Mouse (Mus musculus) CH12.LX (cell line): ENCODE measurements at regions not wholly inside any gene's neighbourhood (a gene's known extent, or its start where the extent isn't known, plus 50 kb on each side); places are given as distances from the start of the nearest gene placed in this dataset.

Source experiments
- DNase-seq: peaks from one replicate; pipeline ENCODE4 v3.0.0-alpha.2; 2013; ENCODE audit errors: extremely low read depth
- H3K27ac ChIP-seq: 2 replicates; pipeline ENCODE4 v1.5.1; 2012; ENCODE audit warnings: low read depth, mild to moderate bottlenecking, control low read depth, moderate library complexity; ENCODE audit not compliant: insufficient read depth
- H3K27me3 ChIP-seq: replicated peaks from 2 replicates; pipeline ENCODE3; 2012; ENCODE audit warnings: inconsistent platforms
- H3K36me3 ChIP-seq, 2 experiments: replicated peaks in 1 of 2; 2 replicates each; pipeline versions ENCODE3 to v1.6.1; 2012; ENCODE audit warnings: inconsistent platforms in 1 of 2, low read length in 1 of 2, mild to moderate bottlenecking in 1 of 2, mixed read lengths in 1 of 2, moderate library complexity in 1 of 2; ENCODE audit not compliant: control insufficient read depth in 1 of 2, insufficient read depth in 1 of 2
- H3K4me1 ChIP-seq, 2 experiments: 2 replicates each; pipeline ENCODE4 v1.6.1; 2012; ENCODE audit warnings: inconsistent platforms in 1 of 2, moderate library complexity in 1 of 2; ENCODE audit not compliant: insufficient read depth in 2 of 2, control insufficient read depth in 1 of 2
- H3K4me2 ChIP-seq: 2 replicates; pipeline ENCODE4 v1.6.1; 2012; ENCODE audit warnings: low read depth, mild to moderate bottlenecking, control low read depth; ENCODE audit not compliant: poor library complexity, insufficient read depth, severe bottlenecking
- H3K4me3 ChIP-seq, 3 experiments: fragments of 150-350 bp in 1 of 3; sonication (generic) in 1 of 3; replicated peaks in 1 of 3; 2 replicates each; pipeline versions ENCODE3 to v1.5.1; 2011 to 2012; ENCODE audit warnings: low read depth in 2 of 3, low read length in 2 of 3, mild to moderate bottlenecking in 2 of 3, moderate library complexity in 2 of 3, control low read depth in 1 of 3, improper control_type of control experiment in 1 of 3, inconsistent platforms in 1 of 3, mixed read lengths in 1 of 3; ENCODE audit not compliant: poor library complexity in 1 of 3
- H3K79me2 ChIP-seq: replicated peaks from 2 replicates; pipeline ENCODE4 v1.6.1; 2012; ENCODE audit warnings: mild to moderate bottlenecking, moderate library complexity; ENCODE audit not compliant: control insufficient read depth, poor library complexity, insufficient read depth, severe bottlenecking; ENCODE audit errors: extremely low read depth
- H3K9ac ChIP-seq: 2 replicates; pipeline ENCODE4 v1.6.1; 2012; ENCODE audit warnings: low read depth, mild to moderate bottlenecking, control low read depth, moderate library complexity; ENCODE audit not compliant: insufficient read depth
- H3K9me3 ChIP-seq: replicated peaks from 2 replicates; pipeline ENCODE3; 2012; ENCODE audit warnings: low read length, inconsistent platforms, mixed read lengths
- BHLHE40 ChIP-seq: IDR thresholded peaks from 2 replicates; pipeline ENCODE4 v1.6.1; 2011; ENCODE audit warnings: mild to moderate bottlenecking, low read depth, low read length, improper control_type of control experiment
- CHD2 ChIP-seq: IDR thresholded peaks from 2 replicates; pipeline ENCODE4 v1.6.1; 2011; ENCODE audit warnings: low read length, improper control_type of control experiment
- CTCF ChIP-seq, 2 experiments: IDR thresholded peaks in 1 of 2; conservative IDR thresholded peaks in 1 of 2; 2 replicates each; pipeline ENCODE4 v1.5.1; 2011 to 2012; ENCODE audit warnings: low read depth in 2 of 2, low read length in 2 of 2, improper control_type of control experiment in 1 of 2, inconsistent platforms in 1 of 2, mild to moderate bottlenecking in 1 of 2, moderate library complexity in 1 of 2
- E2F4 ChIP-seq: IDR thresholded peaks from 2 replicates; pipeline ENCODE4 v1.6.1; 2011; ENCODE audit warnings: low read depth, low read length, improper control_type of control experiment; ENCODE audit not compliant: insufficient replicate concordance
- ELF1 ChIP-seq: IDR thresholded peaks from 2 replicates; pipeline ENCODE4 v1.6.1; 2014; ENCODE audit warnings: low read depth, mild to moderate bottlenecking, inconsistent platforms, low read length, improper control_type of control experiment
- GABPA ChIP-seq: IDR thresholded peaks from 2 replicates; pipeline ENCODE4 v1.6.1; 2012; ENCODE audit warnings: low read depth, low read length, improper control_type of control experiment, inconsistent platforms; ENCODE audit not compliant: insufficient replicate concordance
- HCFC1 ChIP-seq: IDR thresholded peaks from 2 replicates; pipeline ENCODE4 v1.6.1; 2012; ENCODE audit warnings: low read depth, mild to moderate bottlenecking, inconsistent platforms, low read length, improper control_type of control experiment
- IRF4 ChIP-seq: IDR thresholded peaks from 2 replicates; pipeline ENCODE4 v1.6.1; 2014; ENCODE audit warnings: low read depth, mild to moderate bottlenecking, inconsistent platforms, low read length, improper control_type of control experiment
- JUN ChIP-seq: IDR thresholded peaks from 2 replicates; pipeline ENCODE4 v1.6.1; 2011; ENCODE audit warnings: low read depth, mild to moderate bottlenecking, low read length, improper control_type of control experiment, moderate library complexity; ENCODE audit not compliant: insufficient read depth
- JUND ChIP-seq: conservative IDR thresholded peaks from 2 replicates; pipeline ENCODE4 v1.6.1; 2011; ENCODE audit warnings: low read depth, low read length, improper control_type of control experiment
- MAFK ChIP-seq: IDR thresholded peaks from 2 replicates; pipeline ENCODE4 v1.6.1; 2011; ENCODE audit warnings: low read length, improper control_type of control experiment; ENCODE audit not compliant: insufficient replicate concordance
- MAX ChIP-seq: IDR thresholded peaks from 2 replicates; pipeline ENCODE4 v1.6.1; 2011; ENCODE audit warnings: low read length, improper control_type of control experiment
- MXI1 ChIP-seq: IDR thresholded peaks from 2 replicates; pipeline ENCODE4 v1.6.1; 2011; ENCODE audit warnings: mild to moderate bottlenecking, low read depth, low read length, improper control_type of control experiment
- POLR2A ChIP-seq: IDR thresholded peaks from 2 replicates; pipeline ENCODE4 v1.6.1; 2011; ENCODE audit warnings: low read depth, mild to moderate bottlenecking, improper control_type of control experiment, low read length
- POLR2AphosphoS2 ChIP-seq: IDR thresholded peaks from 2 replicates; pipeline ENCODE4 v1.6.1; 2011; ENCODE audit warnings: low read depth, low read length, improper control_type of control experiment
- RCOR1 ChIP-seq: conservative IDR thresholded peaks from 2 replicates; pipeline ENCODE4 v1.6.1; 2012; ENCODE audit warnings: low read depth, mild to moderate bottlenecking, inconsistent platforms, low read length, improper control_type of control experiment
- SIN3A ChIP-seq: IDR thresholded peaks from 2 replicates; pipeline ENCODE4 v1.6.1; 2012; ENCODE audit warnings: low read length, improper control_type of control experiment, inconsistent platforms
- SMC3 ChIP-seq: IDR thresholded peaks from 2 replicates; pipeline ENCODE4 v1.6.1; 2011; ENCODE audit warnings: low read depth, low read length, improper control_type of control experiment
- TBP ChIP-seq: conservative IDR thresholded peaks from 2 replicates; pipeline ENCODE4 v1.6.1; 2011; ENCODE audit warnings: low read depth, low read length, improper control_type of control experiment
- TCF12 ChIP-seq: IDR thresholded peaks from 2 replicates; pipeline ENCODE4 v1.6.1; 2014; ENCODE audit warnings: low read depth, mild to moderate bottlenecking, inconsistent platforms, low read length, improper control_type of control experiment
- UBTF ChIP-seq: IDR thresholded peaks from 2 replicates; pipeline ENCODE4 v1.6.1; 2012; ENCODE audit warnings: low read depth, mild to moderate bottlenecking, inconsistent platforms, low read length, improper control_type of control experiment, moderate library complexity
- USF1 ChIP-seq: IDR thresholded peaks from 2 replicates; pipeline ENCODE4 v1.6.1; 2014; ENCODE audit warnings: low read depth, mild to moderate bottlenecking, inconsistent platforms, low read length, improper control_type of control experiment
- USF2 ChIP-seq: conservative IDR thresholded peaks from 2 replicates; pipeline ENCODE4 v1.6.1; 2011; ENCODE audit warnings: low read depth, low read length, improper control_type of control experiment
- ZC3H11A ChIP-seq: IDR thresholded peaks from 2 replicates; pipeline ENCODE4 v1.6.1; 2012; ENCODE audit warnings: low read depth, mild to moderate bottlenecking, inconsistent platforms, low read length, improper control_type of control experiment
- ZNF384 ChIP-seq: IDR thresholded peaks from 2 replicates; pipeline ENCODE4 v1.6.1; 2012; ENCODE audit warnings: low read depth, low read length, improper control_type of control experiment, inconsistent platforms
- dilution Hi-C: fragments of 300-500 bp; cut with MboI; formaldehyde crosslinking; loops from 2 replicates; pipeline ENCODE4 v1.14.3; 2020; ENCODE audit warnings: low sequenced_read_pairs; ENCODE audit not compliant: extremely low pct_unique_long_range_greater_than_20kb, extremely low pct_ligation_motif_present
- in situ Hi-C: fragments of 300-500 bp; cut with MboI; formaldehyde crosslinking; loops from 3 replicates; pipeline ENCODE4 v1.14.3; 2019; ENCODE audit warnings: low sequenced_read_pairs, low pct_ligation_motif_present, low pct_unique_long_range_greater_than_20kb, mixed read lengths

DNA sequence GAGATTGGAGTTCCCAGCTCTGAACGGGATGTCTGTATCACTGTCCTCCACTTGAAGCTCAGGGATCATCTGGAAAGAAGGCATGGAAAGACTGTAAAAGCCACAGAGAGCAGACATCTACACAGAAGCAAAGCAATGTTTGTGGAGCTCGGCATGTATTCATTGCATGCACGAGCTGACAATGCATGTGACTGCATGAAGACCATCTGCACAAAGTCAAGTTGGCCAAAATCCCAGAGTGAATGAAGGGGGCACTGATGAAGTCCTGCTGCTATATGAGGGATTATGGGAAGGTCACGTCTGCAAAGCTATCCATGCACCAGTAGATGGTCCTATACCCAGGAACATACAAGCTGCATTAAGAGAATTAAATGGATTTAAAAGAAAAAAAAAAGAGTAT, 317.6 kb upstream of the Sox9 start:
- H3K4me3 ChIP-seq, result no peak overlapping the region
- in situ Hi-C loops, result no loop called here
- dilution Hi-C loops, result no loop called here

DNA sequence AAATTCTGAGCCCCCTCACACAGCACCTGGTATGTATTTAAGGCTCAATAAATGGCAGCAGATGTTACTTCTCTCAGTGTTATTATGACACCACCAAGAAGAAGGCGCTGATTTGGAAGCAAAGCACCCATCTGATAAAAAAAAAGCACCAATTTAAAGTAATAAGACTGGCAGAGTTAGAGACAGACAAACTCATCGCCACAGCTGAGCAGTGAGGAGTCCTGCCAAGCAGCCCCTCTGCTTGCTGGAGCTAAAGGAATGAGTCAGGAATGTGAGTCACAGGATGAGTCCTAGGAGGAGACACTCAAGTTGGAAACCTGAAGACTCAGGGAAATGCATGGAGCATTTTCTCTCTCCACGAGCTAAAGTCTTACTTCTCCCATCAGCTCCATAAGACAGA, 311.7 kb upstream of the Sox9 start:
- TF ChIP-seq SIN3A, result no peak
- TF ChIP-seq ZC3H11A, result no peak
- TF ChIP-seq POLR2AphosphoS2, result no peak
- TF ChIP-seq CHD2, result no peak
- TF ChIP-seq GABPA, result no peak
- no peak for TF ChIP-seq JUN
- no peak for TF ChIP-seq UBTF
- TF ChIP-seq MAX, result no peak
- no peak for TF ChIP-seq TBP
- TF ChIP-seq HCFC1, result no peak
- TF ChIP-seq ZNF384, result no peak
- no peak for TF ChIP-seq RCOR1
- TF ChIP-seq MAFK, result no peak
- Histone ChIP-seq H3K4me3 (no peak overlapping the region), H3K36me3 (no peaks in the 10 kb centered on the region), H3K79me2 (no peaks in the 10 kb centered on the region), H3K4me2 (no peak overlapping the region), H3K9me3 (peaks cover 77% of the 10 kb centered on the region), H3K27ac (no peak overlapping the region), H3K27me3 (no peaks in the 10 kb centered on the region), H3K9ac (no peak overlapping the region), H3K4me1 (no peaks in the 10 kb centered on the region)
- in situ Hi-C loops (no loop called here), dilution Hi-C loops (no loop called here)
- no peak for DNase-seq

More for the DNA sequence above, 317.6 kb upstream of the Sox9 start:
- TF ChIP-seq E2F4 (no peak), IRF4 (no peak), CTCF (conservative IDR thresholded peaks at IDR 0.05 in 1 of 2, IDR thresholded peaks at IDR 0.05 in 1 of 2; ENCODE audit: low read depth in 2 of 2, low read length in 2 of 2) (no peak), USF1 (no peak), TBP (no peak), POLR2A (no peak), ELF1 (no peak), MXI1 (no peak), SMC3 (no peak), ZC3H11A (no peak), BHLHE40 (no peak), JUND (no peak), POLR2AphosphoS2 (no peak), TCF12 (no peak), ZNF384 (no peak), USF2 (no peak)
- TF ChIP-seq, all 38 proteins: peak for 0
- H3K9me3 ChIP-seq, result peaks cover 79% of the 10 kb centered on the region
- H3K9ac ChIP-seq, result no peak overlapping the region
- no peak overlapping the region for H3K27ac ChIP-seq
- no peaks in the 10 kb centered on the region for H3K27me3 ChIP-seq
- no peak for DNase-seq
- H3K4me1 ChIP-seq, result no peaks in the 10 kb centered on the region
- no peaks in the 10 kb centered on the region for H3K36me3 ChIP-seq
- H3K79me2 ChIP-seq, result no peaks in the 10 kb centered on the region
- no peak overlapping the region for H3K4me2 ChIP-seq
